Mouse (Mus musculus) T-helper 17 cell (primary cell): ENCODE measurements around the gene Olfr1212.

Experiments used
- in situ Hi-C, 2 experiments: fragments of 300-600 bp; cut with MboI, MseI; formaldehyde crosslinking; loops; 1 replicate in 1 of 2; 2 replicates in 1 of 2; pipeline ENCODE4 v1.15.1; 2025; ENCODE audit warnings: high pct_unique_total_duplicates in 2 of 2

The Olfr1212 gene

DNA sequence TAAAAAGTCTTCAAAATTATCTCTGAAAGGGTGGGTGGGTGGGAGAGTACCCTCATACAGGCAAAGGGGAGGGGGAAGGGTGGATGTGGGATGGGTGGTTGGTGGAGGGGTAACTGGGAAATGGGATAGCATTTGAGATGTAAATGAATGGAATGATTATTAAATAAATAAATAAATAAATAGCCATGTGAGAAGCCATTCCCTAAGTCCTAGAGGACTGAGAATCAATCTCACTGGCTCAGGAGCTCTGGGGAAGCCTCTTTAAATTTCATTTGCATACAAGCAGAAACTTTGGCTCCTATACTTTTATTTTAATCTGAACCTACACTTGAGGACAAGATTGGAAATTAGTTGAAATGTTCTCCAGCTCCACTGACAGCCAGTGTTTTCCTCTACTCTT lies at the start of gene Olfr1212:
TSS of gene Olfr1212 (plus strand) at position 301 of the 400 bp plus-strand sequence.
- in situ Hi-C loops = no loop called here

GRCm38 (mm10) chr2:88915057-88915456 lies 38.7 kb upstream of the Olfr1212 start, which contains the start of gene Olfr1209:
Olfr1209 (minus strand) TSS chr2:88915157.
- in situ Hi-C loops = no loop called here

- in situ Hi-C loops = no loop called here
Measured at GRCm38 (mm10) chr2:88938011-88938410, 15.8 kb upstream of the Olfr1212 start, which contains the start of gene Olfr1211. Olfr1211 (minus strand) TSS chr2:88938111.

- in situ Hi-C loops = no loop called here
Measured at GRCm38 (mm10) chr2:88980181-88980580, 26.4 kb downstream of the Olfr1212 start, which contains the start of gene Gm13762. Gm13762 (minus strand) TSS chr2:88980281.

DNA sequence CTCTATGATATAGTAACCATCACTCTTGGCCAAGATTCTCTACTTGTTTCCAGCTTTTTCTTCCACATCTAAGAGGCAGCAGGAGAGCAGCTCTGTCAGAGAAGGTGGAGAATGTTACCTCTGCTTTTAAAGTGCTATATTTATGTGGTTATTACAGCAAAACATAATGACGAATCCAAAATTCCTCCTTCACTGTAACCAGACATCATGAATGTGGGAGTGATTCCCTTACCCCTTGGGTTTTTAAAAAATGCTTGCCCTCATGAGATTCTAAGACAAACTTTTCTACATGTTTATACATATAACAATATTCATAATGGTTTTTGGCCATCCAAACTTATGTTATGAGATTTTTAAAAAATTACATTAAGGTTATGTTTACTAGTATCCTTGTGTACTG lies 38.8 kb downstream of the Olfr1212 start, which contains the start of gene Olfr1214:
TSS of gene Olfr1214 (minus strand) at position 101 of the 400 bp plus-strand sequence.
- in situ Hi-C loops = no loop called here

DNA sequence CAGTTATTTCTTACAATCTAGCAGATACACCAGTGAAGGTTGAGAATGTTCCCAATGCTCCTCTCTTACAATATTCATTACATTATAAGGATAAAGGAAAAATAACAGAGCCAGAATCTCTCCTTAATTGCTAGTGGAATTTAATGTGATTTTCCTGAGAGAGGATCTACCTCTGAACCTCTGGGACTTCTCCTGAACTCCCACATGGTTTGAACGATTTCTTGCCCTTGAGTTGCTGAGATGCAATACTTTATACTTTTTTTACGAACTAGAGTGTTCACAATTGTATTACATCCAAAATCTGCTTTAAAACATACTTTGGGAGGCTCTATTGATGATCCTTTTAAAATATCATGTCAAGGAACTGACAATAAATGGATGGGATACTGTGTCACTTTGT lies 53.1 kb downstream of the Olfr1212 start, which contains the start of gene Olfr1215:
TSS of gene Olfr1215 (minus strand) at position 101 of the 400 bp plus-strand sequence.
- in situ Hi-C loops = no loop called here
